Mouse (Mus musculus) spleen, postnatal 10 days (tissue): ENCODE measurements around the gene Oaz2.

Source experiments
- DNase-seq, 2 experiments: peaks; one replicate each; pipeline ENCODE4 v3.0.0; 2021 to 2022; ENCODE audit warnings: low spot score in 2 of 2

Oaz2 gene

GRCm38 (mm10) chr9:65667701-65668100 lies at the start of gene Oaz2:
TSS of gene Oaz2 (plus strand) at chr9:65668001.
- DNase-seq: no peak

- no peak for DNase-seq
Observed at GRCm38 (mm10) chr9:65619311-65619710, 48.5 kb upstream of the Oaz2 start.

GRCm38 (mm10) chr9:65621196-65621595 lies 46.6 kb upstream of the Oaz2 start:
- DNase-seq: no peak

GRCm38 (mm10) chr9:65621666-65622065 lies 46.1 kb upstream of the Oaz2 start:
- no peak for DNase-seq

- no peak for DNase-seq
Observed at GRCm38 (mm10) chr9:65622826-65623225, 45.0 kb upstream of the Oaz2 start.

- no peak for DNase-seq
Observed at GRCm38 (mm10) chr9:65624266-65624665, 43.5 kb upstream of the Oaz2 start.

GRCm38 (mm10) chr9:65629025-65629766 lies 38.6 kb upstream of the Oaz2 start, which contains the start of gene Rbpms2:
TSS of gene Rbpms2 (plus strand) at chr9:65629648.
- DNase-seq: no peak

- DNase-seq: peak; percentile 23 to 39
Observed at GRCm38 (mm10) chr9:65629767-65630630, 37.8 kb upstream of the Oaz2 start.

- DNase-seq: peak; percentile 18 to 28
Observed at GRCm38 (mm10) chr9:65630631-65631353, 37.0 kb upstream of the Oaz2 start.

- DNase-seq: no peak
Observed at GRCm38 (mm10) chr9:65631354-65632021, 36.3 kb upstream of the Oaz2 start.

- no peak for DNase-seq
Observed at GRCm38 (mm10) chr9:65635766-65636165, 32.0 kb upstream of the Oaz2 start.

GRCm38 (mm10) chr9:65636926-65637325 lies 30.9 kb upstream of the Oaz2 start:
- no peak for DNase-seq

GRCm38 (mm10) chr9:65639065-65639464 lies 28.7 kb upstream of the Oaz2 start:
- no peak for DNase-seq

GRCm38 (mm10) chr9:65640838-65641410 lies 26.9 kb upstream of the Oaz2 start:
- no peak for DNase-seq

- no peak for DNase-seq
Observed at GRCm38 (mm10) chr9:65641446-65642052, 26.3 kb upstream of the Oaz2 start.

GRCm38 (mm10) chr9:65642546-65642945 lies 25.3 kb upstream of the Oaz2 start:
- no peak for DNase-seq

GRCm38 (mm10) chr9:65644960-65645359 lies 22.8 kb upstream of the Oaz2 start:
- no peak for DNase-seq

- no peak for DNase-seq
Observed at GRCm38 (mm10) chr9:65645984-65646383, 21.8 kb upstream of the Oaz2 start.

- DNase-seq: no peak
Observed at GRCm38 (mm10) chr9:65646782-65647181, 21.0 kb upstream of the Oaz2 start.

GRCm38 (mm10) chr9:65648730-65649129 lies 19.1 kb upstream of the Oaz2 start:
- no peak for DNase-seq

- DNase-seq: no peak
Observed at GRCm38 (mm10) chr9:65649997-65650396, 17.8 kb upstream of the Oaz2 start.
